Mouse (Mus musculus) liver, embryonic 16.5 days (tissue): ENCODE measurements around the gene Tmem135. TPM values are rescaled to one million over a fixed set of nuclear protein-coding genes. Genes with fewer than 3 reads are reported as not detected.
A peak's percentile ranks its signal among the peaks of the same experiment; 100 is the strongest.

Experiments used
- ATAC-seq: fragments of 200-750 bp; cut with Nextera tagmentation; 2 replicates; pipeline ENCODE4 v1.8.0; 2017; ENCODE audit warnings: low read depth, mild to moderate bottlenecking, moderate number of reproducible peaks, moderate library complexity
- H3K27ac ChIP-seq: fragments of 300-500 bp; sonication (generic); 2 replicates; pipeline ENCODE4 v1.5.1; 2014; ENCODE audit warnings: mild to moderate bottlenecking, low read length
- H3K27me3 ChIP-seq: fragments of 300-500 bp; sonication (generic); 2 replicates; pipeline ENCODE4 v1.6.1; 2014; ENCODE audit warnings: low read depth, low read length, mixed read lengths; ENCODE audit not compliant: control insufficient read depth, insufficient read depth
- H3K36me3 ChIP-seq: fragments of 300-500 bp; sonication (generic); 2 replicates; pipeline ENCODE4 v1.6.1; 2014; ENCODE audit warnings: mild to moderate bottlenecking; ENCODE audit not compliant: control insufficient read depth, insufficient read depth
- H3K4me1 ChIP-seq: fragments of 300-500 bp; sonication (generic); 2 replicates; pipeline ENCODE4 v1.6.1; 2014; ENCODE audit warnings: low read depth, low read length, mixed read lengths; ENCODE audit not compliant: control insufficient read depth
- H3K4me2 ChIP-seq: fragments of 300-500 bp; sonication (generic); 2 replicates; pipeline ENCODE4 v1.6.1; 2014; ENCODE audit warnings: low read depth, low read length, mixed read lengths
- H3K4me3 ChIP-seq: fragments of 300-500 bp; sonication (generic); 2 replicates; pipeline ENCODE4 v1.5.1; 2014; ENCODE audit warnings: low read depth, mild to moderate bottlenecking, low read length
- H3K9ac ChIP-seq: fragments of 300-500 bp; sonication (generic); 2 replicates; pipeline ENCODE4 v1.6.1; 2014; ENCODE audit warnings: low read depth, low read length
- H3K9me3 ChIP-seq: fragments of 300-500 bp; sonication (generic); replicated peaks from 2 replicates; pipeline ENCODE4 v1.6.1; 2016; ENCODE audit warnings: low read length; ENCODE audit not compliant: control insufficient read depth
- WGBS: fragments of 180-500 bp; shearing (Covaris S2); extraction: QIAGEN DNeasy Blood & Tissue Kit; methylation state at CpG from one replicate; pipeline ENCODE4 v1.1.7; 2014; ENCODE audit not compliant: insufficient replicate concordance; 5-methylcytosine and 5-hydroxymethylcytosine counted together
- polyA plus RNA-seq: library from polyadenylated mRNA; unstranded; fragments of >200 nt; fragmentation: Nextera tagmentation; extraction: Ambion mirVana; gene quantifications from 2 replicates; pipeline ENCODE4 v1.2.1, GENCODE M21; 2015

Gene Tmem135
- polyA plus RNA-seq, 1 experiment from 2014 or later: 18.6 TPM

GRCm38 (mm10) chr7:89355519-89356255, 48.3 kb downstream of the Tmem135 start:
- Histone ChIP-seq H3K36me3 (no peaks in the 10 kb centered on the region), H3K4me3 (no peak overlapping the region), H3K9me3 (no peaks in the 10 kb centered on the region), H3K9ac (no peak overlapping the region), H3K27me3 (no peaks in the 10 kb centered on the region), H3K4me1 (no peaks in the 10 kb centered on the region), H3K27ac (no peak overlapping the region), H3K4me2 (no peak overlapping the region)
- ATAC-seq: no peak
- WGBS: 46% methylated on average over 8 of the region's 8 CpGs

- Histone ChIP-seq H3K36me3 (no peaks in the 10 kb centered on the region), H3K9ac (no peak overlapping the region)
- ATAC-seq: no peak
Observed at GRCm38 (mm10) chr7:89342021-89342420, 62.0 kb downstream of the Tmem135 start.

GRCm38 (mm10) chr7:89339808-89340207, 64.2 kb downstream of the Tmem135 start:
- no peaks in the 10 kb centered on the region for H3K9me3 ChIP-seq
- 42% methylated on average over 1 of the region's 1 CpGs for WGBS
- no peak for ATAC-seq
- no peak overlapping the region for H3K27ac ChIP-seq
- no peak overlapping the region for H3K4me2 ChIP-seq
- H3K4me3 ChIP-seq: no peak overlapping the region
- H3K27me3 ChIP-seq: no peaks in the 10 kb centered on the region
- peaks cover 14% of the 10 kb centered on the region for H3K4me1 ChIP-seq
- H3K9ac ChIP-seq: no peak overlapping the region
- no peaks in the 10 kb centered on the region for H3K36me3 ChIP-seq

More at GRCm38 (mm10) chr7:89342021-89342420, 62.0 kb downstream of the Tmem135 start:
- Histone ChIP-seq H3K4me3 (no peak overlapping the region), H3K27ac (no peak overlapping the region), H3K4me2 (no peak overlapping the region), H3K4me1 (peaks cover 14% of the 10 kb centered on the region), H3K9me3 (no peaks in the 10 kb centered on the region), H3K27me3 (no peaks in the 10 kb centered on the region)

- Histone ChIP-seq H3K4me1 (peaks cover 14% of the 10 kb centered on the region), H3K36me3 (no peaks in the 10 kb centered on the region), H3K27me3 (no peaks in the 10 kb centered on the region), H3K9me3 (no peaks in the 10 kb centered on the region), H3K4me3 (peak overlapping the region; percentile 67), H3K9ac (peak overlapping the region; percentile 67), H3K27ac (peak overlapping the region; percentile 53), H3K4me2 (peak overlapping the region; percentile 92)
- ATAC-seq: peak; percentile 64
Observed at GRCm38 (mm10) chr7:89339142-89339435, 64.9 kb downstream of the Tmem135 start.

GRCm38 (mm10) chr7:89338350-89339141, 65.5 kb downstream of the Tmem135 start:
- Histone ChIP-seq H3K27ac (peak overlapping the region; percentile 53), H3K4me1 (peaks cover 14% of the 10 kb centered on the region), H3K9ac (peak overlapping the region; percentile 67), H3K27me3 (no peaks in the 10 kb centered on the region), H3K9me3 (no peaks in the 10 kb centered on the region), H3K4me2 (peak overlapping the region; percentile 92), H3K4me3 (peak overlapping the region; percentile 67), H3K36me3 (no peaks in the 10 kb centered on the region)
- under 1% methylated on average over 57 of the region's 57 CpGs for WGBS
- peak; percentile 95 for ATAC-seq

GRCm38 (mm10) chr7:89337711-89338349, 66.2 kb downstream of the Tmem135 start:
- WGBS: 23% methylated on average over 10 of the region's 10 CpGs
- Histone ChIP-seq H3K4me3 (peak overlapping the region; percentile 67), H3K9ac (peak overlapping the region; percentile 67), H3K9me3 (no peaks in the 10 kb centered on the region), H3K27ac (peak overlapping the region; percentile 35), H3K36me3 (no peaks in the 10 kb centered on the region), H3K4me1 (peaks cover 14% of the 10 kb centered on the region), H3K27me3 (no peaks in the 10 kb centered on the region), H3K4me2 (peak overlapping the region; percentile 92)
- ATAC-seq: no peak; the same call in 1 of the 2 replicates

GRCm38 (mm10) chr7:89336434-89336833, 67.6 kb downstream of the Tmem135 start:
- no peaks in the 10 kb centered on the region for H3K9me3 ChIP-seq
- no peaks in the 10 kb centered on the region for H3K36me3 ChIP-seq
- no peak overlapping the region for H3K4me2 ChIP-seq
- H3K27ac ChIP-seq: no peak overlapping the region
- no peak overlapping the region for H3K4me3 ChIP-seq
- H3K27me3 ChIP-seq: no peaks in the 10 kb centered on the region
- 28% methylated on average over 1 of the region's 1 CpGs for WGBS
- no peak overlapping the region for H3K9ac ChIP-seq
- H3K4me1 ChIP-seq: peaks cover 14% of the 10 kb centered on the region
- ATAC-seq: no peak

- no peak overlapping the region for H3K4me2 ChIP-seq
- ATAC-seq: no peak
- H3K4me1 ChIP-seq: peaks cover 14% of the 10 kb centered on the region
- no peaks in the 10 kb centered on the region for H3K27me3 ChIP-seq
- H3K9ac ChIP-seq: no peak overlapping the region
- H3K9me3 ChIP-seq: no peaks in the 10 kb centered on the region
- no peaks in the 10 kb centered on the region for H3K36me3 ChIP-seq
- no peak overlapping the region for H3K27ac ChIP-seq
- no peak overlapping the region for H3K4me3 ChIP-seq
Observed at GRCm38 (mm10) chr7:89335316-89335715, 68.7 kb downstream of the Tmem135 start.

- H3K9me3 ChIP-seq: no peaks in the 10 kb centered on the region
- H3K4me3 ChIP-seq: no peak overlapping the region
- H3K9ac ChIP-seq: no peak overlapping the region
- WGBS: 65% methylated on average over 1 of the region's 1 CpGs
- H3K27ac ChIP-seq: no peak overlapping the region
- H3K27me3 ChIP-seq: no peaks in the 10 kb centered on the region
- no peaks in the 10 kb centered on the region for H3K36me3 ChIP-seq
- H3K4me1 ChIP-seq: peaks cover 6% of the 10 kb centered on the region
- no peak for ATAC-seq
- H3K4me2 ChIP-seq: no peak overlapping the region
Observed at GRCm38 (mm10) chr7:89329896-89330295, 74.1 kb downstream of the Tmem135 start.
